ENCODE assay signal across 14 mouse cellular contexts in genomic region chr13:90164147-90164546, GRCm38 (mm10).
"Had no signal": no experiment of that assay in that cellular context is flagged by ENCODE, and none has a peak within 500 bp of the region (broad histone marks: within the 10 kb centered on the region; RNA-seq: fewer than 3 reads in every experiment).

No protein-coding gene starts in this region.

- ATAC-seq: midbrain, embryonic 13.5 days; midbrain, embryonic 15.5 days had no signal

- H3K27me3 ChIP-seq: midbrain, embryonic 13.5 days; midbrain, embryonic 15.5 days; neural tube, embryonic 12.5 days; stomach, embryonic 15.5 days had no signal

- DNase-seq: lung, adult 18-20 months; lung, embryonic 14.5 days; lung, postnatal 10 days; lung, postnatal 4 days; right cerebral cortex, postnatal 14 days; thymus, adult 2 months; thymus, postnatal 14 days; thymus, postnatal 36 days had no signal

- H3K36me3 ChIP-seq: midbrain, embryonic 13.5 days; midbrain, embryonic 15.5 days; neural tube, embryonic 12.5 days; stomach, embryonic 15.5 days had no signal

- H3K27ac ChIP-seq: midbrain, embryonic 13.5 days; midbrain, embryonic 15.5 days; neural tube, embryonic 12.5 days; stomach, embryonic 15.5 days; stomach, postnatal 0 days had no signal

- H3K9me3 ChIP-seq: midbrain, embryonic 13.5 days; midbrain, embryonic 15.5 days; neural tube, embryonic 12.5 days; stomach, embryonic 15.5 days had no signal

- H3K4me3 ChIP-seq: midbrain, embryonic 13.5 days; midbrain, embryonic 15.5 days; neural tube, embryonic 12.5 days; stomach, embryonic 15.5 days had no signal

- H3K4me1 ChIP-seq: midbrain, embryonic 13.5 days; midbrain, embryonic 15.5 days; neural tube, embryonic 12.5 days; stomach, embryonic 15.5 days had no signal

- H3K4me2 ChIP-seq: lung, embryonic 14.5 days; midbrain, embryonic 11.5 days; midbrain, embryonic 13.5 days; midbrain, embryonic 15.5 days; neural tube, embryonic 12.5 days; stomach, embryonic 15.5 days had no signal

- H3K9ac ChIP-seq: lung, embryonic 14.5 days; midbrain, embryonic 13.5 days; midbrain, embryonic 15.5 days; neural tube, embryonic 12.5 days; stomach, embryonic 15.5 days had no signal
